Mouse (Mus musculus): ENCODE results near the gene Alms1. TPM values are rescaled to one million over a fixed set of nuclear protein-coding genes. Genes with fewer than 3 reads are reported as not detected.

Alms1 gene
- total and polyA plus RNA-seq, 3 experiments = 7.5 to 47.3 (median 8.8) TPM

- H3K9me3 ChIP-seq (replicated peaks; ENCODE audit: insufficient read depth, low read length) = no peaks in the 10 kb centered on the region
- no peak overlapping the region for H3K9ac ChIP-seq (ENCODE audit: control insufficient read depth, low read depth, low read length, poor library complexity, severe bottlenecking)
- H3K27me3 ChIP-seq (ENCODE audit: control insufficient read depth in 1 of 2, insufficient read depth in 2 of 2, low read length in 2 of 2) = no peaks in the 10 kb centered on the region
- H3K4me3 ChIP-seq (ENCODE audit: control insufficient read depth in 1 of 2, insufficient read depth in 1 of 2, low read depth in 2 of 2, low read length in 2 of 2) = no peak overlapping the region
- H3K27ac ChIP-seq (ENCODE audit: control insufficient read depth, low read depth, low read length) = no peak overlapping the region
- no peaks in the 10 kb centered on the region for H3K4me1 ChIP-seq (ENCODE audit: control insufficient read depth in 1 of 2, insufficient read depth in 2 of 2, low read length in 2 of 2)
- H3K79me2 ChIP-seq (ENCODE audit: control insufficient read depth, insufficient read depth, low read length, poor library complexity) = peaks cover 9% of the 10 kb centered on the region
- TF ChIP-seq ZC3H11A (IDR thresholded peaks at IDR 0.05; ENCODE audit: low read depth, low read length) = no peak
- no peak for DNase-seq (ENCODE audit: low read depth, low spot score)
- peaks cover 0 to 8% of the 10 kb centered on the region in 2 experiments for H3K36me3 ChIP-seq (ENCODE audit: control insufficient read depth in 1 of 2, insufficient read depth in 2 of 2, low read length in 2 of 2)
Observed at GRCm38 (mm10) chr6:85599310-85599709, 12.0 kb downstream of the Alms1 start.

DNA sequence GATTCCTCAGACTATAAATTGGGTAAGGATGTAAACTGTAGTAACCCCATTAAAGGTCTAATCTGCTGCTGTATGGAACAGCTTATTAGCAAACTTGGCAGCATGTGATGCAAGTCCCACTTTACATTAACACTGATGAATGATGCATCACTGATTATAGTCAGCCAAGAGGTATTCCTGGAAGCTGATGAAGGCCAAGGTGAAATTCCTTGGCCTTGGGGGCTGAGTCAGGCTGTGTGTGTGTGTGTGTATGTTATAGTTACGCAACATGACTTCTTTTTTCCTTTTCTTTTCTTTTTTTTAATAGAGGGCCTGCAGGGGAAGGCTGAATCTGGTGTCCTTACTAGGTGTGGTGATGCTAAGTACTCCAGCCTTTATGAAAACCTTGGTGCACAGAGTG lies 23.2 kb downstream of the Alms1 start:
- H3K4me1 ChIP-seq (ENCODE audit: control insufficient read depth in 1 of 2, insufficient read depth in 2 of 2, low read length in 2 of 2) = no peaks in the 10 kb centered on the region
- H3K36me3 ChIP-seq (ENCODE audit: control insufficient read depth in 1 of 2, insufficient read depth in 2 of 2, low read length in 2 of 2) = peaks cover 0 to 30% of the 10 kb centered on the region in 2 experiments; a peak in 2 of 4 replicates
- TF ChIP-seq MEF2A (IDR thresholded peaks at IDR 0.05; ENCODE audit: extremely low read depth, insufficient replicate concordance, low read depth, low read length, poor library complexity, severe bottlenecking) (no peak), SMC3 (IDR thresholded peaks at IDR 0.05; ENCODE audit: low read depth, low read length) (no peak), SIN3A (IDR thresholded peaks at IDR 0.05; ENCODE audit: low read length) (no peak), POLR2AphosphoS5 (IDR thresholded peaks at IDR 0.05; ENCODE audit: borderline replicate concordance, low read depth, low read length) (no peak), ETS1 (IDR thresholded peaks at IDR 0.05; ENCODE audit: low read depth, low read length) (no peak), KAT2A (conservative IDR thresholded peaks at IDR 0.05; ENCODE audit: low read depth, low read length) (no peak), CHD1 (IDR thresholded peaks at IDR 0.05; ENCODE audit: low read depth, low read length) (no peak), USF1 (IDR thresholded peaks at IDR 0.05; ENCODE audit: low read depth, low read length) (no peak), GATA1 (IDR thresholded peaks at IDR 0.05; ENCODE audit: low read depth, low read length) (no peak), MXI1 (IDR thresholded peaks at IDR 0.05; ENCODE audit: low read depth, low read length) (no peak), CHD2 (IDR thresholded peaks at IDR 0.05; ENCODE audit: low read length) (no peak), USF2 (IDR thresholded peaks at IDR 0.05; ENCODE audit: borderline replicate concordance in 1 of 2, insufficient read depth in 1 of 2, low read depth in 1 of 2, low read length in 2 of 2) (no peak), TAL1 (IDR thresholded peaks at IDR 0.05; ENCODE audit: low read length) (no peak), JUND (IDR thresholded peaks at IDR 0.05; ENCODE audit: low read depth, low read length) (no peak), EP300 (IDR thresholded peaks at IDR 0.05; ENCODE audit: low read depth in 1 of 2, low read length in 2 of 2) (no peak), ZC3H11A (IDR thresholded peaks at IDR 0.05; ENCODE audit: low read depth, low read length) (no peak)
- H3K9me3 ChIP-seq (replicated peaks; ENCODE audit: insufficient read depth, low read length) = no peaks in the 10 kb centered on the region
- no peaks in the 10 kb centered on the region for H3K79me2 ChIP-seq (ENCODE audit: control insufficient read depth, insufficient read depth, low read length, poor library complexity)
- H3K9ac ChIP-seq (ENCODE audit: control insufficient read depth, low read depth, low read length, poor library complexity, severe bottlenecking) = no peak overlapping the region
- no peak for DNase-seq (ENCODE audit: low read depth, low spot score)
- H3K4me3 ChIP-seq (ENCODE audit: control insufficient read depth in 1 of 2, insufficient read depth in 1 of 2, low read depth in 2 of 2, low read length in 2 of 2) = no peak overlapping the region
- H3K27me3 ChIP-seq (ENCODE audit: control insufficient read depth in 1 of 2, insufficient read depth in 2 of 2, low read length in 2 of 2) = no peaks in the 10 kb centered on the region
- H3K27ac ChIP-seq (ENCODE audit: control insufficient read depth, low read depth, low read length) = no peak overlapping the region
